Mouse (Mus musculus) cerebellum, adult 18-20 months (tissue): ENCODE measurements around the gene Calr.
"Not testable (repeated sequence)": the region's sequence is repeated elsewhere in the genome, so short reads cannot be mapped to it uniquely, and the experiment has no call there.

Experiments
- DNase-seq, 2 experiments: peaks; one replicate each; pipeline ENCODE4 v3.0.0; 2021

Calr gene

DNA sequence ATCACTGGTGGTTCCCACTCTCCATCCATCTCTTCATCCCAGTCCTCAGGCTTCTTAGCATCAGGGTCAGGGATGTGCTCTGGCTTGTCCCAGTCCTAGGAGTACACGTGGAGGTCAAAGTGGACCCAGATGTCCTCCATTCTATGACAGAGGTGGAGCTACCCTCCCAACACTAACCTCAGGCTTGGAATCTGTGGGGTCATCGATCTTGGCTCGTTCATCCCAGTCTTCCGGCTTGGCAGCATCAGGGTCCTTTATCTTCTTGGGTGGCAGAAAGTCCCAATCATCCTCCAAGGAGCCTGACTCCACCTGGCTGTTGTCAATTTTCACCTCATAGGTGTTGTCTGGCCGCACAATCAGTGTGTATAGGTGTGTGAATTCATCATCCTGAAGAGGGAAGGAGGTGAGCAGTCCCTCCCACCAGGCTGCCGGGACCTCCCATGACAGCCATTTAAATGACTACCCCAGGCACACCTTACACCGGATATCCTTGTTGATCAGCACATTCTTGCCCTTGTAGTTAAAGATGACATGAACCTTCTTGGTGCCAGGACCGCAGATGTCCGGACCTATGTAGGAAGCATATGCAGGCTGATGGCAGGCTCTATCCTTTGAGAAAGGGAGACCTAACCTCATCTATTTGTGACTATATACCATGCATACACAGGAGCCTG is 2.2 kb downstream of the Calr start:
- DNase-seq, result no peak

DNA sequence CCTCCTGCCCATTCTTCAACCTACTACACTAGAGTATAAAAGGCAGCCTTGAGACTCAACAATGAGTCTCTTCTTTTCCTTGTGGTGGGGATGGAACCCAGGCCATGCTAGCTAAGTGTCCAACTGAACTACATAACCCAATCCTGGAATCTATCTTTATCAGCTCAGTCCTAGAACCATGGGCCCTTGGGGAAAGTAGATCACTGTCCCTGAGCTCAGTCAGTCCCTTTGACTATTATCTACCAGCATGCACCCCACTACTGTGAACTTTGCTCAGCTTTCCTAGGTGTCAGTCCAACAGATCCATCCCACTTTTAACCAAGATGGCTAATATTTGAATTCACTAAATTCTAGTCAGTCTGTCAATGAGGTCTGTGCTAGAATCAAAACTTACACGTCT is 5.2 kb downstream of the Calr start:
- DNase-seq, result no peak

DNA sequence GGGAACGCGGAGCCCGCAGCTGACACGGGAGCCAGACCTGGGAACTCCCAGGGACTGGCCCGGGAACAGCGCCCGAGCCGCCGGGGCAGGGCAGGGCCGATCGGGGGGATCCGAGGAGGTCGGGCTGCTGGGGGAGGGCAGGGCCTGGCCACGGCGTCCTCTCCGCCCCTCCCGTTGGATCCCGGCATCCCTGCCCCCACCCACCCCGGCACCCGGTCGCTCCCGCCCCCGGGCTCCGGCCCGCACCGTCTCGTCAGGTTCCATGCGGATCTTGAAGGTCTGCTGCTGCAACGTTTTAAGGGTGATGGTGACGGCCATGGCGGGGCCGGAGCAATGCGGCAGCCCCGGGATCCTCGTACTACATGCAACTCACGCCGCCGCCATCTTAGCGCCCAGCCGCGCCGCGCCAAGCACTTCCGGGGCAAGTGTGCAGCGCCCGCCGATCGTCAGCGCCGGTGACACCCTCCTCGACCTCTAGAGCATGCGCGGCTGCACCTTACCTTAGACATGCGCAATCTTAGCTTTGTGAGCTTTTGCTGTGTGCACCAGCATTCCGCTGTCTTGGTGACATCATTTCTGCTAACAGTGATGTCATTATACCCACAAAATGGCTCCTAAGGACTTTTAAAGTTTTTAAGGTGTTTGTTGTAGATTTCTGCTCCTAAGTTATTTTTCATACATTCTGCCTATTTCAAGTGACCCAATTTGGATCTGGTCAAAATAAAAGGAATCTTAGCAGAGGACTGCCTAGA is 6.3 kb downstream of the Calr start, which contains the start of gene Rad23a:
Rad23a (minus strand) TSS at position 418 of the 752 bp plus-strand sequence.
- DNase-seq, result peak; percentile 93

- no peak for DNase-seq
Observed at GRCm38 (mm10) chr8:84839875-84840247, 6.9 kb downstream of the Calr start.

DNA sequence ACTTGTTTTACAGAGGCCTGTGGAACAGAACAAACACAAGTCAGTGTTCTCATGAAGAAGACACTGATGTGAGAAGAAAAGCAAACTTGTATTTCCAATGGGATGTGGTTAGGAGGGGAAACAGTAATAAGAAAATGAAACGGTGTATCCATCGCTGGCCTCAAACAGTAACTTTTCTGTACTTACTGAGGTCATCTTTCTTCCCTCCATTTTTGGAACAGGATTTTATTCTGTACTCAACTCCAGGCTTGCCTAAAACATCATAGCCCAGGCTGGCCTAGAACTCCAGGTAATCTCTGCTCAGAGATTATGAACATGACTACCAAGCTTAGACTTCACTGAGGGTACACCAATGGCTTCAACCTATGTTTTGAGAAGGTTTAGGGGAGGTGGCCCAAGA is 7.3 kb downstream of the Calr start:
- DNase-seq, result no peak

- DNase-seq, result no peak
Observed at GRCm38 (mm10) chr8:84838513-84838912, 8.2 kb downstream of the Calr start.

DNA sequence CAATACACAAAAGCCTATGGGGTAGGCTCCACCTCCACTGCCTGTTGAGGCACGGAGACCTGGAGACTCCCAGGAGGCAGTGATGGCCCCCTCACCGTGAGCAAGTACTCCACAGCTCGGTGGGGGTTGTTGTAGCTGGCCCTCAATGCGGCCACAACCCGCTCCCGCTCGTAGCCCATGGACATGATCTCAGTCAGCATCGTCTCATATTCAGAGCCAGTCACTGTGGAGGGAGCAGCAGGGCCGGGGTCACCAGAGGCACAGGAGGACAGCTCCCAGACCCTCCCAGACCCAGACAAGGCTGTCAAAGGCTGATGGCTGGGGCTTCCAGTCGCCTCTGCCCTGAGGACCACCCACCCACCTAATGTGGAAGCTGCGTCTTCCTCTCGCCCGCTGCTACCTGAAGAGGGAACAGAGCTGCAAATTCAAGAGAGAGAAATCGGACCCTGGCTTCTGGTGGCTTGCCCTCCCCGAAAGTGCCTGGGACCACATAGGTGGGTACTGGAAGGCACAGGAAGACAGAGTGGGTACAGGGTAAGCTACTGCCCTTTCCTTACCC is 8.7 kb downstream of the Calr start:
- DNase-seq, result no peak

GRCm38 (mm10) chr8:84837149-84837911 is 9.4 kb downstream of the Calr start:
- peak in 1 of 2 experiments; percentile 38 for DNase-seq

DNA sequence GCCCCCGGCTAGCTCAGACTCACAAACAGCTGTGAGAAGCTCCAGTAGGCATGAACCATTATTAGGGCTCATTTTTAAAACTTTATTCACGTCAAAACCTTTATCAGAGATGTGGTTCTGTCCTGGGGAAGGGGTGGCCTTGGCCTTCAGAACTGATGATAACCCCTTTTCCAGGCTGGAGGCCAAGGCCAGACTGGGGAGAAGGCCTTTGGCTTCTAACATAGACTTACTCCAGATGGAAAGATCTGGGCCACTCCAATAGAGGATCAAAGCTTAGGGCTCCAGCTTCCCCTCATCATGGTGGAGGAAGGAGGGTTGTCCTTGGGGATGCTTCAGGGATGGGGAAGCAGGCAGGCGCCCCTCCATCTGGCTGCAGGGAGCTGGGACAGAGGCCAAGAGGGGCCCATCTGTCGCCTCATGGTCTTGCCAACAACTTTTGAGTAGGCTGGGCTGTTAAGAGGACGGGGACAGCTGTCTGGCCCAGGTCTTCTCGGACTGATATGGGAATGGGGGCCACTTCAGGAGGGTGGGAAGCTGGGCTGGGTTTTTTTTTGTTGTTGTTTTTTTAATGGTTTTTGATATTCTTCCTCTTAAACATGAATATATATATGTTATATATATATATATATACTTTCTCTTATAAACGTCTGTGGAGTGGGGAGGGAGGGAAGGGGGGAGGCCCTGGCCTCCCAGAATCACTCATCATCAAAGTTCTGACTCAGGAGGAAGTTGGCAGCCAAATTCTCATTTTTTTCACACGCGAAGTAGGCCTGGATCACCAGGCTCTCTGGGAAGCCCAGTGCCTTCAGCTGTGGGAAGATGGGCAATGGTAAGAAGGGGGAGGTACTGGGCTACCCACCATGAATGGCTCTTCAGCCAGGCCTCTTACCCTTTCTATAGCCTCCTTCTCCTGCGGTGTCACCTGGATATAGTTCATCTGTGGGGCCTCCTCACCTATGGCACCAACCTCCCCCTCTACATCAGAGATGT is 11.6 kb downstream of the Calr start:
- peak; percentile 77 to 82 for DNase-seq

DNA sequence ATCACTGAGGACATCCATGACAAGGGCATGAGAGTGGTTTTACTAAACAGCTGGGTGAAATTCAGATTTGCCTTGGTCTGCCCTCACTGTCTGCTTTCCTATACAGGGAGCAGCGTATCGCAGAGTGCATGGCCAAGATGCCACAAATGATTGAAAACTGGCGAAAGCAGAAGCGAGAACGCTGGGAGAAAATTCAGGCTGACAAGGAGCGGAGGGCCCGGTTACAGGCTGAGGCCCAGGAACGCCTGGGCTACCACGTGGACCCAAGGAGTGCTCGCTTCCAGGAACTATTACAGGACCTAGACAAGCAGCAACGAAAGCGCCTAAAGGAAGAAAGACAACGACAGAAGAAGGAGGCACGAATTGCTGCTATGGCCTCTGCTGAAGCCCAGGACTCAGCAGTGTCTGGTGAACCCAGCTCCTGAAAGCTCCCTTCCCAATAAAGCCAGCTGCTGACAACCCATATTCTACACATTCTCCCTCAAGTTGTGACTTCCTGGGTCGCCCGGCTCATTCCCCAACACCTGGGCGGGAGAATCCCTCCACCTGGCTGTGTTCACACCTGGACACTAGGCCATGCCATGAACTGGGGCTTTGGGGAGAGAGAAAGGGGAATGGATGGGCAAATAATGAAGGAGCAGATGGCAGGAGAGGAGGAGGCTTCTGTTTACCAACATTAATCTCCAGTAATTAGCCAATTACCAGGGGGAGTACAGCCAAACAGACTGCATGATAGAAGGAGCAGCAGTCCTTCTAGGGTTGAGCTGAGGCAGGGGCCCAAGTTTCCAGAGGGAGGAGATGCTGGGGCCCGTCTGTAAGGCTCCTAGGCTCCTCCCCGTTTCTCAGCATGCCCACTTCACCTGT is 12.5 kb downstream of the Calr start:
- peak in 1 of 2 experiments; percentile 33 for DNase-seq

DNA sequence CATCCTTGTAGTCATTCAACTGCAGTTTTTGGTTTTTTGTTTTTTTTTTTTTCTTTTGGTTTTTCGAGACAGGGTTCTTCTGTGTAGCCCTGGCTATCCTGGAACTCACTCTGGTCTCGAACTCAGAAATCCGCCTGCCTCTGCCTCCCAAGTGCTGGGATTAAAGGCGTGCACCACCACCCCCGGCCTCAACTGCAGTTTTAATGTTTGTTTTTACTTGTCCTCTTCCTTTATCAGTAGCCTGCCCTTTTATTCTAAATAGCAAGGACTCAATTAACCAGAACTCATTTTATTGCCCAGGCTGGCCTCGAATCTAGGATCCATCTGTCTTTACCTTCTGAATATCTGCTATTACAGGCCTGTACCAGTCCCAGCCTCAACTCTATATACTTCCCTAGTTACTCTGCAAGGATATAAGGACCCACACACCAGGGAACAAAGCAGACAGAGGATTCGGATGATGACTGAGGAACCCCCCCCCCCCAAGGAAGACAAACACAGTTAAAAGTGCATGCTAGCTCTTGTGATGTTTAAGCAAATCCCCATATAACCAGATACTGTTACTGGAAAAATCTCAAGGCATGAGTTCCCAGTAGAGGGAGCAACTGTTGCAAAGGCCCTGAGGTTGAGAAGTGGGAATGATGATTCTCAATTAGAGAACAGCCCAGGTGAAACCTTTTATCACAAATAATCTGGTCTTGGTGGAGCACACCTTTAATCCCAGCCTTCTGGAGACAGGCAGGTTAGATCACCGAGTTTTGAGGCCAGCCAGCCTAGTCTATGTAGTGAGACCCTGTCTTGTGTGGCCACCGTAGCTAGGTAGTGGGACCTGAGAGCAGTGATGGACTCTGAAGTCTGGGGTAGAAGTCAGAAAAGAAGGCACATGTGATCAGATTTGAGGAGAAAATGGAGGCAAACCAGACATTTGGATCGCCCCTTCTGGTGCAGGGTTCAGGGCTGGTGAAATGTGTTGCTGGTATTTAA is 13.7 kb downstream of the Calr start:
- DNase-seq, result no peak

DNA sequence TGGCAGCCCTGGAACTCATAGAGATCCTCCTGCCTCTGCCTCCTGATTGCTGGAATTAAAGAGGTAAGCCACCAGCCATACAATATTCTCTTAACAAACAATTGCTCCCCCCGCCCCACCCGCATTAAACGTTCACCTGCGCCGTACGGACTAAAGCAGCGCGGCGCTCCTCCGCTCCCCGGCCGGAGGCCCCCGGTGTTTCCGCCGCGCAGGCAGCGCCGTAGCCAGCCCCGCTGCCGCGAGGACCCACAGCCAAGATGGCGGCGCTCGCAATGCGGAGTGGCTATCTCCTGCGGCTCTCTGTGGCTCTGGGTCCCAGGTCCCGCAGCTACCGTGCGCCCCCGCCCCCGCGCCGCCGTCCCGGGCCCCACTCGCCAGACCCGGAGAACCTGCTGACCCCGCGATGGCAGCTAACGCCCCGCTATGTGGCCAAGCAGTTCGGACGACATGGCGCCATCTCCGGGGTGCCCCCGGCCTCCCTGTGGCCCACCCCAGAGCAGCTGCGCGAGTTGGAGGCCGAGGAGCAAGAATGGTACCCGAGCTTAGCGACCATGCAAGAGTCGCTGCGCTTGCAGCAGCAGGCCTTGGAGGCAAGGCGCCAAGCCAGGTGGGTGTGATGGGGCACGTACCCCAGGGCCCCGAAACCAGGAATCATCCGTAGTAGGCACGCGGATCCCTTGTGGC is 14.6 kb downstream of the Calr start:
- peak; percentile 82 to 90 for DNase-seq

GRCm38 (mm10) chr8:84831490-84831889 is 15.2 kb downstream of the Calr start, which contains the start of gene Gadd45gip1:
Gene Gadd45gip1, plus strand, starts transcription at chr8:84831522.
- peak in 1 of 2 experiments; percentile 52 for DNase-seq

- DNase-seq, result not testable (repeated sequence)
Observed at GRCm38 (mm10) chr8:84826518-84826917, 20.2 kb downstream of the Calr start.

GRCm38 (mm10) chr8:84825636-84826035 is 21.1 kb downstream of the Calr start:
- no peak for DNase-seq

- DNase-seq, result peak; percentile 78 to 83
Observed at GRCm38 (mm10) chr8:84823653-84824052, 23.1 kb downstream of the Calr start.

DNA sequence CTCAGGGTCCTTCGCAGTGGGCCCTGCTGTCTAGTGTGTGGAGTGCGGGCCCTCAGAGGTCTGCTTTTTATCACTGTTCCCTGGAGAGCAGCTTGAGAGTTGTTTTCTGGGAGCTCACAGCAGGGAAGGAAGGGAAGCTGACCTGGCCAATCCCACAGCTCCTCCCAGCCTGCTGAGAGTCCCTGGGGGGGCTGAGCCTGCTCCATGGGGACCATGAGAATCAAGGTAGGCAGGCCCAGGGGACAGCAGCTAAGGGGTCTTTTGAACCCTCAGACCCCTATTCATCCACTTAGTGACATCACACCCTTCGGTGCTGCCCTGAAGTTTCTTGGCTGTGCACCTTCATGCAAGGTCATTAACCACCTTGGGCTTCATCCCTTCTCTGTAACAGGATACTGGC is 24.0 kb downstream of the Calr start, which contains the start of gene Dand5:
Dand5 (minus strand) TSS at position 101 of the 400 bp plus-strand sequence.
- DNase-seq, result no peak

DNA sequence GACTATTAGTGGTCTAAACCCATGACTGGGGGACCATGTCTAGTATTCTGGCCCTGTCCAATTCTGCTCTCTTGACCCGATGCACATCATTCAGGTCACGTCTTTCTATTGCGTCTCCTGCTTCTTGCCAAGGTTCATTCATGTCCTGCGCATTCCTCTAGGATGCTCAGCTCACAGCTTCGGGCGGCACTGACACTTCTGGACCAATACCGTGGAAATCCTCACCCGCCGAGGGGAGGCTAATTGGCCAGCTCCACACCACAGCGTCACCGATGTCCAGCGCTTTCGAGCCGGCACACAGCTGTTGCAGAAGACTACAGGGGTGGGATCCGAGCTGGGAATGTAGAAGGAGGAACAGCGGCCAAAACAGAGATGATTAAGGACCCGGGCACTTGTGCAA is 30.6 kb downstream of the Calr start:
- peak in 1 of 2 experiments; percentile 26 for DNase-seq

- peak; percentile 94 to 99 for DNase-seq
Observed at GRCm38 (mm10) chr8:84815547-84815946, 31.2 kb downstream of the Calr start.
